Mouse (Mus musculus) liver, embryonic 14.5 days (tissue): ENCODE measurements at regions not wholly inside any gene's neighbourhood (a gene's known extent, or its start where the extent isn't known, plus 50 kb on each side); places are given as distances from the start of the nearest gene placed in this dataset.
"Not testable (repeated sequence)": the region's sequence is repeated elsewhere in the genome, so short reads cannot be mapped to it uniquely, and the experiment has no call there.

Source experiments
- ATAC-seq: fragments of 200-750 bp; cut with Nextera tagmentation; 2 replicates; pipeline ENCODE4 v1.8.0; 2017; ENCODE audit warnings: moderate number of reproducible peaks, mild to moderate bottlenecking, moderate library complexity; ENCODE audit not compliant: insufficient read depth
- DNase-seq, 3 experiments: peaks; one replicate each; pipeline ENCODE4 v3.0.0-alpha.2; 2012 to 2013; ENCODE audit warnings: low read depth in 3 of 3, low spot score in 3 of 3
- H3K27ac ChIP-seq: fragments of 300-500 bp; sonication (generic); 2 replicates; pipeline ENCODE4 v1.5.1; 2014; ENCODE audit warnings: moderate library complexity, mild to moderate bottlenecking, control low read depth, inconsistent platforms
- H3K27me3 ChIP-seq: fragments of 300-500 bp; sonication (generic); 2 replicates; pipeline ENCODE4 v1.6.1; 2014; ENCODE audit warnings: mild to moderate bottlenecking, low read length, moderate library complexity; ENCODE audit not compliant: control insufficient read depth, insufficient read depth
- H3K36me3 ChIP-seq: fragments of 300-500 bp; sonication (generic); replicated peaks from 2 replicates; pipeline ENCODE4 v1.6.1; 2014; ENCODE audit warnings: low read depth; ENCODE audit not compliant: control insufficient read depth, insufficient read depth
- H3K4me1 ChIP-seq, 2 experiments: fragments of 200-500 bp in 1 of 2; fragments of 300-500 bp in 1 of 2; sonication (generic) in 1 of 2; replicated peaks; 2 replicates each; pipeline ENCODE4 v1.6.1; 2012 to 2014; ENCODE audit warnings: antibody characterized with exemption in 1 of 2, inconsistent platforms in 1 of 2, low read length in 1 of 2; ENCODE audit not compliant: control insufficient read depth in 2 of 2, insufficient read depth in 2 of 2
- H3K4me2 ChIP-seq: fragments of 300-500 bp; sonication (generic); 2 replicates; pipeline ENCODE4 v1.6.1; 2014; ENCODE audit warnings: low read depth, mild to moderate bottlenecking, control low read depth, moderate library complexity
- H3K4me3 ChIP-seq, 2 experiments: fragments of 200-500 bp in 1 of 2; fragments of 300-500 bp in 1 of 2; sonication (generic) in 1 of 2; 2 replicates each; pipeline ENCODE4 v1.5.1; 2012 to 2014; ENCODE audit warnings: low read depth in 2 of 2, low read length in 2 of 2, mild to moderate bottlenecking in 2 of 2, control low read depth in 1 of 2, inconsistent platforms in 1 of 2, moderate library complexity in 1 of 2; ENCODE audit not compliant: insufficient read depth in 1 of 2
- H3K9ac ChIP-seq: fragments of 300-500 bp; sonication (generic); replicated peaks from 2 replicates; pipeline ENCODE4 v1.6.1; 2014; ENCODE audit warnings: mild to moderate bottlenecking, control low read depth, moderate library complexity
- H3K9me3 ChIP-seq: fragments of 300-500 bp; sonication (generic); 2 replicates; pipeline ENCODE4 v1.6.1; 2016; ENCODE audit warnings: low read length, mixed read lengths; ENCODE audit not compliant: control insufficient read depth
- CTCF ChIP-seq: IDR thresholded peaks from 2 replicates; pipeline ENCODE4 v1.5.1; 2016; ENCODE audit warnings: antibody characterized with exemption, low read depth, control low read depth
- EP300 ChIP-seq: IDR thresholded peaks from 2 replicates; pipeline ENCODE4 v1.6.1; 2016; ENCODE audit warnings: antibody characterized with exemption, low read depth
- WGBS: fragments of 180-500 bp; shearing (Covaris S2); extraction: QIAGEN DNeasy Blood & Tissue Kit; methylation state at CpG from one replicate; pipeline ENCODE4 v1.1.7; 2014; ENCODE audit not compliant: insufficient replicate concordance; 5-methylcytosine and 5-hydroxymethylcytosine counted together

DNA sequence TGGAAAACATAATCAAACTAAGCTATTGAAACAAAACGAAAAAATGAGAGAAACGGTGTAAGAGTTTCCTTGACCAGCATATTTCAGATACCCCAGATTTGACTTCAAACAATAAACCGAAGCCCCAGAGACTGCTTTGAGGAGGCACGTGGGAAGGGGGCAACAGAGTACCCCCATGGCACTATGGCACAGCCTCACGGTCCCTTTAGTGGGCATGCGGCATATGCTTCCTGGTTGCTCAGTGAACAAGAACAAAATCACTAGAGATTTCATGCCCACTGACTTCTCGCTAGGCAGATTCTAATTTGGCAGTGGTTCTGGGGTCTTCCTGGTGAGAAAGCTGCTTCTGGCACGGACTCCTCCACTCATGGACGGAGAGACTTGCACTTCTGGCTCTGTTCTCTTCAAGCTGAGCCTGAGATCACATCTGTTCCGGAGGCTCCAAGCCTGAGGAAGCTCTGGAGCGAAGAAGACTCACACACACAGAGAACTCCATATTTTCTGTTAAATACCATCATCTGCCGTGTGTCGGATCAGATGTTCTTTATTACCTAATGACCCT, 1912.7 kb upstream of the Nudt12 start:
- H3K4me2 ChIP-seq = no peak overlapping the region
- ATAC-seq (no peak), DNase-seq (no peak)
- no peaks in the 10 kb centered on the region for H3K4me1 ChIP-seq
- WGBS = 77% methylated on average over 13 of the region's 13 CpGs
- H3K27ac ChIP-seq = no peak overlapping the region
- no peaks in the 10 kb centered on the region for H3K36me3 ChIP-seq
- no peak overlapping the region for H3K4me3 ChIP-seq
- no peaks in the 10 kb centered on the region for H3K9me3 ChIP-seq
- no peak overlapping the region for H3K9ac ChIP-seq
- no peak for TF ChIP-seq EP300
- TF ChIP-seq CTCF = no peak
- no peaks in the 10 kb centered on the region for H3K27me3 ChIP-seq

- ATAC-seq, H3K4me3 ChIP-seq, H3K9me3 ChIP-seq, H3K36me3 ChIP-seq, H3K27me3 ChIP-seq, H3K27ac ChIP-seq, DNase-seq, H3K9ac ChIP-seq, H3K4me2 ChIP-seq, H3K4me1 ChIP-seq: not testable (repeated sequence)
- WGBS = 71% methylated on average over 1 of the region's 1 CpGs
Observed at GRCm38 (mm10) chr17:60882721-60883120, 1869.5 kb upstream of the Nudt12 start.

GRCm38 (mm10) chr17:60857445-60857844, 1844.3 kb upstream of the Nudt12 start:
- no peaks in the 10 kb centered on the region for H3K36me3 ChIP-seq
- ATAC-seq (no peak), DNase-seq (no peak)
- H3K9ac ChIP-seq = no peak overlapping the region
- TF ChIP-seq EP300 = no peak
- TF ChIP-seq CTCF = no peak
- H3K27me3 ChIP-seq = no peaks in the 10 kb centered on the region
- no peaks in the 10 kb centered on the region for H3K4me1 ChIP-seq
- H3K9me3 ChIP-seq = no peaks in the 10 kb centered on the region
- 74% methylated on average over 3 of the region's 3 CpGs for WGBS
- no peak overlapping the region for H3K4me2 ChIP-seq
- H3K4me3 ChIP-seq = no peak overlapping the region
- no peak overlapping the region for H3K27ac ChIP-seq

GRCm38 (mm10) chr17:60854659-60855058, 1841.5 kb upstream of the Nudt12 start:
- Histone ChIP-seq H3K27me3 (no peaks in the 10 kb centered on the region), H3K27ac (no peak overlapping the region), H3K4me3 (no peak overlapping the region), H3K4me1 (no peaks in the 10 kb centered on the region), H3K9ac (no peak overlapping the region), H3K4me2 (no peak overlapping the region), H3K36me3 (no peaks in the 10 kb centered on the region), H3K9me3 (no peaks in the 10 kb centered on the region)
- no peak for DNase-seq
- no peak for ATAC-seq
- no peak for TF ChIP-seq CTCF
- no peak for TF ChIP-seq EP300
- 35% methylated on average over 3 of the region's 3 CpGs for WGBS

- H3K4me1 ChIP-seq, H3K4me2 ChIP-seq, H3K9me3 ChIP-seq, H3K9ac ChIP-seq, H3K27ac ChIP-seq, ATAC-seq, H3K36me3 ChIP-seq, H3K27me3 ChIP-seq, DNase-seq, H3K4me3 ChIP-seq: not testable (repeated sequence)
- 59% methylated on average over 3 of the region's 3 CpGs for WGBS
Observed at GRCm38 (mm10) chr17:60838794-60839193, 1825.6 kb upstream of the Nudt12 start.

- H3K36me3 ChIP-seq = no peaks in the 10 kb centered on the region
- no peak overlapping the region for H3K4me2 ChIP-seq
- no peak overlapping the region for H3K27ac ChIP-seq
- H3K9me3 ChIP-seq = no peaks in the 10 kb centered on the region
- TF ChIP-seq EP300 = no peak
- TF ChIP-seq CTCF = no peak
- no peaks in the 10 kb centered on the region for H3K4me1 ChIP-seq
- WGBS = 39% methylated on average over 3 of the region's 3 CpGs
- no peaks in the 10 kb centered on the region for H3K27me3 ChIP-seq
- no peak overlapping the region for H3K9ac ChIP-seq
- H3K4me3 ChIP-seq = no peak overlapping the region
- DNase-seq (no peak), ATAC-seq (no peak)
Observed at GRCm38 (mm10) chr17:60832531-60832930, 1819.4 kb upstream of the Nudt12 start.
